Mouse (Mus musculus): ENCODE measurements around the gene Sorcs2. TPM values are rescaled to one million over a fixed set of nuclear protein-coding genes. Genes with fewer than 3 reads are reported as not detected.

The Sorcs2 gene
- total and polyA plus RNA-seq, 2 experiments from 2014 or later: 12.4 to 50.3 TPM

DNA sequence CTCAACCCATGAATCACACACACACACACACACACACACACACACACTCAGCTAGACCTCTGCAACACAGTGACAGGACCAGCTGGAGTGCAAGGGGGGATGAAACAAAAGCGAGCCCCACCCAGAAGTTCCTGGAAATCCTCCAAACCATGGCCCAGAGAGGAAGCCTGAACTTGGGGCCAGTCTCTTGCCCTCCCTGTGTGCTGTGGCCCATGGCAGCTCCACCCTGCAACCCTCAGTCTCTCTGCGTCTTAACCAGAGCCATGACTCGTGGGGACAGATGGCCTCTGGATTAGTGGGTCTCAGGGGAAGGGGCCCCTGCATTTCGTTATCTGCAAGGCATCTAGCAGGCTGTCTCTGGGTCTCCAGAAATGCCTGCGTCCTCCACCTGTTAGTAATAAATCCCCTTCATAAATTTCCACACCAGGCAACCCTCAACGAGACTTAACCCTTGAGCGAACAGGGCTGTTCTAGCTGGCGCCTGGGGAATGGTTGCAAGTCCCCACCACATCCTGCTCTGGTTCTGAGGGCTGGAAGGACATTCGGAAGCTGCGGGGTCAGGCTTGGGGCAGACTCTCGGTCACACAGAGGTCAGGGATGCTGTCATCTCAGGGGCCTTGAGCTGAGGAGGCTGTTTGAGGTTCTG lies 24.6 kb downstream of the Sorcs2 start:
- TF ChIP-seq CTCF (IDR thresholded peaks at IDR 0.05; ENCODE audit: low read depth): no peak
- no peak for DNase-seq (ENCODE audit: low spot score)

DNA sequence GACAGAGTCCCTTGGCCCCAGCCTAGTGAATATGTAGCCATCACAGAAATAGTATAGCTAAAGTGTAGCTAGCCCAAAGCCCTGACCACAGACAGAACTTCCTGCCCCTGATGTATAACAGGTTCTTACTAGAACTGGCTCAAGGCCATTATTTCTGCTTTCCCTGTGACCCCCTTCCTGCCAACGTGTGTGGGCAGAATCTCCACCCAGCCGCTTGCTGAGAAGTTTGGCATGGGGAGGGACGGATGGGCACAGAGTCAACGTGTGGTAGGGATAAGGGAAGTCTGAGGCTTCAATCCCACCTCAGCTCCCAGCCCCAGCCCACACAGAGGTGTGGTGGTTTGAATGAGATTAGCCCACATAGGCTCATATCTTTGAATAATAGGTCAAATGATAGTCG lies 26.2 kb downstream of the Sorcs2 start:
- Histone ChIP-seq H3K9me3 (ENCODE audit: low read length) (no peaks in the 10 kb centered on the region), H3K9ac (replicated peaks; ENCODE audit: low read length) (no peak overlapping the region), H3K4me3 (ENCODE audit: low read length) (no peak overlapping the region), H3K27me3 (ENCODE audit: insufficient read depth, low read length) (no peaks in the 10 kb centered on the region), H3K4me1 (ENCODE audit: insufficient read depth, low read length) (peaks cover 9% of the 10 kb centered on the region), H3K4me2 (ENCODE audit: low read depth, low read length) (no peak overlapping the region), H3K36me3 (ENCODE audit: insufficient read depth, low read length) (no peaks in the 10 kb centered on the region), H3K27ac (no peak overlapping the region)
- TF ChIP-seq CTCF (IDR thresholded peaks at IDR 0.05; ENCODE audit: low read depth): no peak
- DNase-seq (ENCODE audit: low spot score) (no peak), ATAC-seq (no peak)
- WGBS: 46% methylated on average over 5 of the region's 5 CpGs

More for the DNA sequence above, 24.6 kb downstream of the Sorcs2 start:
- Histone ChIP-seq H3K9me3 (ENCODE audit: low read length) (no peaks in the 10 kb centered on the region), H3K9ac (replicated peaks; ENCODE audit: low read length) (no peak overlapping the region), H3K27ac (no peak overlapping the region), H3K4me3 (ENCODE audit: low read length) (no peak overlapping the region), H3K36me3 (ENCODE audit: insufficient read depth, low read length) (no peaks in the 10 kb centered on the region), H3K27me3 (ENCODE audit: insufficient read depth, low read length) (no peaks in the 10 kb centered on the region), H3K4me2 (ENCODE audit: low read depth, low read length) (no peak overlapping the region), H3K4me1 (ENCODE audit: insufficient read depth, low read length) (peaks cover 8% of the 10 kb centered on the region)
- WGBS: 46% methylated on average over 11 of the region's 11 CpGs
- no peak for ATAC-seq

DNA sequence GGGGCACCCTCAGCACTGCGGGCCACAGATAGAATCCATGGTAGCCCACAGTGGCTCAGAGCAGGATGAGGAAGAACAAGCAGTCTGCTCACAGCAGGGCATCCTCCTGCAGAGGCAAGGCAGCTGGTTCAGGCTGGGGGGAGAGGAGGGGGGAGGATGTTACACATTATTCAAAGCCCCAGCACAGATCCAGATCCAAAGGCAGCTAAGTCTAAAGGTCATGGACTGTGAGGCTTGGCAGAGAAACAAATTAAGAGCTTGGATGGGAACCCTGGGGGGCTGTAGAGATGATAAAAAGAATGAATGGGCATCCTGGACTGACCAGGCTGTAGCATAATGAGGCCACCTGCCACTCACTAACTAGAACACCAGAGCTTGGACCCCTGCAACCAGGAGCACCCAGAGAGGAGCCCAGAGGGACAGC lies 28.7 kb downstream of the Sorcs2 start:
- TF ChIP-seq CTCF (IDR thresholded peaks at IDR 0.05; ENCODE audit: low read depth): no peak
- H3K4me2 ChIP-seq (ENCODE audit: low read depth, low read length): no peak overlapping the region
- peaks cover 12% of the 10 kb centered on the region for H3K4me1 ChIP-seq (ENCODE audit: insufficient read depth, low read length)
- H3K27ac ChIP-seq: peak overlapping the region; percentile 6; the same call in 1 of the 2 replicates
- no peak overlapping the region for H3K4me3 ChIP-seq (ENCODE audit: low read length)
- H3K9me3 ChIP-seq (ENCODE audit: low read length): no peaks in the 10 kb centered on the region
- H3K9ac ChIP-seq (replicated peaks; ENCODE audit: low read length): no peak overlapping the region
- WGBS: 13% methylated on average over 1 of the region's 1 CpGs
- DNase-seq (ENCODE audit: low spot score) (peak; percentile 54), ATAC-seq (peak; percentile 43)
- H3K27me3 ChIP-seq (ENCODE audit: insufficient read depth, low read length): no peaks in the 10 kb centered on the region
- no peaks in the 10 kb centered on the region for H3K36me3 ChIP-seq (ENCODE audit: insufficient read depth, low read length)

DNA sequence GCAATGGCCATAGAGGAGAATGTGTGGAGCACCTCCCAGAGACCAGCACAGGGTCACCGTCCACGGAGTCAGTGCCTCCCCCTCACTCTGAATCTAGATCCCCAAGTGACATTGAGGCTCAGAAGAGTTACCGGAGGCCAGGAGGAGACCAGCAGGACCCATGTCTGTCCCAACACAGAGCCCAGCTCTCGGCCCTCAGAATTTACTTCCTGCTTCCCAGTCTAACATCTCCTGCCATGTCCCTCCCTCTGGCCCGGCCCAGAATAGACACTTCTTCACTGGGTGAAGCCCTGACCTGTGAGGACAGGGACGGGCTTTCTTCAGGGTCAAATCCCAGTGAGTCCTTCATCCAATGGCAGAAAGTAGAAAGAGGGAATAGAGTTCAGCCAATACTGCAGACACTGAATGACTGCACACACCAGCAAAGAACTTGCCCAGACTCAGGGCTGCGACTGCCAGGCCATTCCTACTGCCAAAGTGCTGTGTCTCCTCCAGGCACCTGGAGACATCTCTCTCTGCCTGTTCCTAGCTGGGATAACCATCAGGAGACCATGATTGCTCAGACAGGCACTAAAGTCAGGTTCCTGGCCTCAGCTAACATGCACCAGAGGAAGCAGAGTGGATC lies 29.3 kb downstream of the Sorcs2 start:
- H3K4me2 ChIP-seq (ENCODE audit: low read depth, low read length): no peak overlapping the region
- no peak for DNase-seq (ENCODE audit: low spot score)
- no peaks in the 10 kb centered on the region for H3K27me3 ChIP-seq (ENCODE audit: insufficient read depth, low read length)
- H3K27ac ChIP-seq: 0 out of 2 replicates have a peak overlapping the region, but pooled peaks have one; percentile 6
- H3K9ac ChIP-seq (replicated peaks; ENCODE audit: low read length): no peak overlapping the region
- ATAC-seq: no peak
- no peaks in the 10 kb centered on the region for H3K9me3 ChIP-seq (ENCODE audit: low read length)
- WGBS: 72% methylated on average over 7 of the region's 7 CpGs
- no peak overlapping the region for H3K4me3 ChIP-seq (ENCODE audit: low read length)
- TF ChIP-seq CTCF (IDR thresholded peaks at IDR 0.05; ENCODE audit: low read depth): no peak
- H3K4me1 ChIP-seq (ENCODE audit: insufficient read depth, low read length): peaks cover 12% of the 10 kb centered on the region
- no peaks in the 10 kb centered on the region for H3K36me3 ChIP-seq (ENCODE audit: insufficient read depth, low read length)

DNA sequence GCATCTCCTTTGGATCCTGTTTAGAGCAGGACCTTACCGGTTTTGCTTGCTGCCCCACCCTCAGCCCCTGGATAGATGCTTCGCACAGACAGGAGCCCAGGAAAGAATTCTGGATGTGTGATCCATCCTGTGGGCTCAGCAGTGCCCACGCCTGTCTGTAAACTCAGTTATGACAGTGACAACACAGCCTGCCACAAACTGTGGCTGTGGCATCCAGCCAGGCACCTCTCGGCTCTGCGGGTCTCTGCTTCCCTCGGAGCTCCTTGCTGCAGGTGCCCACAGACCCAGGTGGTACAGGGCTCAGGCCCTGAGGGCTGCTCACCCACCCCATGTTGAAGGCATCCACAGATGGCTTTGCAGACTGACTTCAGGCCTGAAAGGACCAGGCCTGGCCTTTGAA lies 30.0 kb downstream of the Sorcs2 start:
- no peak for DNase-seq (ENCODE audit: low spot score)
- Histone ChIP-seq H3K9me3 (ENCODE audit: low read length) (no peaks in the 10 kb centered on the region), H3K36me3 (ENCODE audit: insufficient read depth, low read length) (no peaks in the 10 kb centered on the region), H3K4me1 (ENCODE audit: insufficient read depth, low read length) (peaks cover 15% of the 10 kb centered on the region), H3K27ac (no peak overlapping the region), H3K4me2 (ENCODE audit: low read depth, low read length) (no peak overlapping the region), H3K27me3 (ENCODE audit: insufficient read depth, low read length) (no peaks in the 10 kb centered on the region), H3K9ac (replicated peaks; ENCODE audit: low read length) (no peak overlapping the region), H3K4me3 (ENCODE audit: low read length) (no peak overlapping the region)
- WGBS: 67% methylated on average over 6 of the region's 6 CpGs
- no peak for TF ChIP-seq CTCF (IDR thresholded peaks at IDR 0.05; ENCODE audit: low read depth)
- no peak for ATAC-seq

DNA sequence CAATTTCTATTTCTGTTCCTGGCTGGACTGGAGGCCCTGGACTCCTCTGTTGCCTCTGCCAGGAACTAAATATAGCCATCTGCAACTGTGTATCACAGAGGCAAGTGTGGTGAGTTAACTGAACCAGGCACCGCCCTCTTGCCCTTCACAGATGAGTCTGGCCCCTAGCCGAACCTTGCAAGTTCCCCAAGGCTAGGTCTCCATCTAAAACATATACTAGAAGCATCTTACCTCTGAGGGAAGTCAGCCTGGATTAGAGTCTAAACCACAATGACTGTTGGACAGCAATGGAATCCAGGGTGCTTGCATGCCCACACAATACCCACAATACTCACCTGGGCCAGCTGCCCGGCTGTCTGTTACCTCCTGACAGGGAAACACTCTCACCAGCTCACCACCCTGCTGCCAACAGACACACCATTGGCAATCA lies 30.7 kb downstream of the Sorcs2 start:
- DNase-seq (ENCODE audit: low spot score): no peak

DNA sequence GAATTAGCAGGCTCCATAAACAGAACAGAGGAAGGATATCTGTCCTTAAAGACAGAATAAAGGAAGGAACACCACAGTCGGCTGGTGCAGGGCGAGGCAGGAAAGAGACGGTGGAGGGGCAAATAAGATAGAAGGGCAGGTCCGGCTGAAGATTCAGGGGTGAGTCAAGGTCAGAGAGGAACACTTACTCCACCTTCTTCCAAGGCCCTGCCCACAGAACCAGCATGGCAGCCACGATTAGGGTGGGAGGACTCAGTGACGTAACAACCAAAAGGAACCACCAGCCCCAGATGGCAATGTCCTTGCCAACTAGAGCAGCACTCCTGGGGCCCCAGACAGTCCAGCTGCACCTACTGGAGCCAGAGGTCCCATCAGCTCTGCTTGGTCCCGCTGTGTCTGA lies 36.2 kb downstream of the Sorcs2 start:
- Histone ChIP-seq H3K4me1 (ENCODE audit: insufficient read depth, low read length) (peaks cover 24% of the 10 kb centered on the region; the same call in 1 of the 2 replicates), H3K27me3 (ENCODE audit: insufficient read depth, low read length) (no peaks in the 10 kb centered on the region), H3K27ac (no peak overlapping the region), H3K9ac (replicated peaks; ENCODE audit: low read length) (no peak overlapping the region), H3K4me2 (ENCODE audit: low read depth, low read length) (no peak overlapping the region), H3K4me3 (ENCODE audit: low read length) (no peak overlapping the region), H3K36me3 (ENCODE audit: insufficient read depth, low read length) (no peaks in the 10 kb centered on the region), H3K9me3 (ENCODE audit: low read length) (no peaks in the 10 kb centered on the region)
- WGBS: 86% methylated on average over 7 of the region's 7 CpGs
- no peak for TF ChIP-seq CTCF (IDR thresholded peaks at IDR 0.05; ENCODE audit: low read depth)
- DNase-seq (ENCODE audit: low spot score) (no peak), ATAC-seq (no peak)

More for the DNA sequence above, 30.7 kb downstream of the Sorcs2 start:
- Histone ChIP-seq H3K9ac (replicated peaks; ENCODE audit: low read length) (no peak overlapping the region), H3K4me1 (ENCODE audit: insufficient read depth, low read length) (peaks cover 16% of the 10 kb centered on the region), H3K4me3 (ENCODE audit: low read length) (no peak overlapping the region), H3K9me3 (ENCODE audit: low read length) (no peaks in the 10 kb centered on the region), H3K4me2 (ENCODE audit: low read depth, low read length) (no peak overlapping the region), H3K36me3 (ENCODE audit: insufficient read depth, low read length) (no peaks in the 10 kb centered on the region), H3K27ac (no peak overlapping the region), H3K27me3 (ENCODE audit: insufficient read depth, low read length) (no peaks in the 10 kb centered on the region)
- WGBS: 72% methylated on average over 3 of the region's 3 CpGs
- ATAC-seq: no peak
- TF ChIP-seq CTCF (IDR thresholded peaks at IDR 0.05; ENCODE audit: low read depth): no peak
